Mouse (Mus musculus) adrenal gland, adult 18-20 months (tissue): Measurements from ENCODE around the gene Olfr573-ps1. TPM values are rescaled to one million over a fixed set of nuclear protein-coding genes. Genes with fewer than 3 reads are reported as not detected.

Source experiments
- DNase-seq, 2 experiments: peaks; one replicate each; pipeline ENCODE4 v3.0.0; 2021 to 2022; ENCODE audit warnings: low spot score in 2 of 2
- long read RNA-seq, 2 experiments: library from polyadenylated mRNA; stranded (forward); transcript quantifications; one replicate each; pipeline ENCODE4 v2.0.0; 2021
- total RNA-seq, 2 experiments: library from RNA; stranded (reverse); gene quantifications; 1 replicate in 1 of 2; 2 replicates in 1 of 2; pipeline ENCODE4 v1.2.3; 2021

The Olfr573-ps1 gene
- total RNA-seq, result not detected
- long read RNA-seq, experiment 1, result 0 reads
- long read RNA-seq, experiment 2, result 0 reads

DNA sequence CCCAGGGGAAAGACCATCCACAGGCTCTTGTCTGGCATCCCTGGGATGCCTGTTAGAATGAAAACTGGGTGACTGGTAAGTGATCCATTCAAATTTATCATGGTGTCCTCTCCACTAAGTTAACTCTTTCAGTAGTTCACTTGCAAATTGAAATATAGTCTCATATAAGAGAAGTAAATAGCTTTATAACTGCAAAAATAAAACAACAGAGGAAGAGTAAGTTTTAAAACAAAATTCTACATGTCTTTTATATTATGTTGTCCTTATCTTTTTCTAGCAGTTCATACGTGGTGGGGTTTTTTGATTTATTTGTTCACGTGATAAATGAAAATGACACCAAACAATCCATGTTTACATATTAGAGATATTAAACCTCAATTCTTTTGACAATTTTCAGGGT lies at the start of gene Olfr573-ps1:
Gene Olfr573-ps1 (minus strand): TSS at position 101 of the 400 bp plus-strand sequence.
- no peak for DNase-seq

DNA sequence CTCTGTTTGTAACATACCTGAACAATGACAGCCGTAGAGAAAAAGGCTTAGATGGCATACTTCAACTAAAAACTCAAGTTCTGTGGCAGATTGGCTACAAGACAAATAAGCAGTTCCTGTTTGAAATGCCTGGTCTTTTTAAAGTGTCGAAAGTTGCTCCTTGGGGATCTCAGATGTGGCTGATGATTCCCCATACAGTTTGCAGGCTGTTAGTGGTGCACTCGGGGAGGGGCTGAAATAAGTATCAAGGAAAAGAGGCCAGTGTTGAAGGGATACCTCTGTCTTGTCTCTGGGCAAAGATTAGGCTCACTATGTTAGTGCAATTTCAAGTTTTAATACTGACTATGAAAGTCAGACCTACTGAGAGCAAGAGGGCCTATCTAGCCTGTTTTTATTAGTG lies 46.8 kb upstream of the Olfr573-ps1 start, which contains the start of gene Olfr578:
Gene Olfr578 (minus strand): TSS at position 101 of the 400 bp plus-strand sequence.
- DNase-seq, result no peak

GRCm38 (mm10) chr7:102975843-102976242 lies 33.5 kb upstream of the Olfr573-ps1 start, which contains the start of gene Olfr577:
Gene Olfr577 (minus strand): TSS chr7:102975943.
- DNase-seq, result no peak

DNA sequence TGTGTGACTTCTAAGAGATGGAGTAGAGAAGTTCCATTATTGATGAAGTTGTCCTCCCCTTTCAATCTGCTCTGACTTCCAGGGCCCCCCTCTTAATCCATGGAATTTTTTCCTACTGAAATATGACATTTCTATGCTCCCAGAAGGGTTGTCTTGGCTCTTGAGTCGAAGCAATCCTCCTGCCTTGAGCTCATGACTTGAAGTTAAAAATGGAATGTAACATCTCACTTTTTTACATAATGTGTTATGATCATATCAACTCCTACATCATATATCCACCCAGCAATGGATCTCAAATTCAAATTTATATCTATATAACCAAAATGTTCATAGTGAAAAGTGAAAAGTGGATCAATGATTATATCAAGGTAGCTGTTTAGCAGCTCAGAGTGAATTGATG lies 32.0 kb upstream of the Olfr573-ps1 start:
- DNase-seq, result no peak

DNA sequence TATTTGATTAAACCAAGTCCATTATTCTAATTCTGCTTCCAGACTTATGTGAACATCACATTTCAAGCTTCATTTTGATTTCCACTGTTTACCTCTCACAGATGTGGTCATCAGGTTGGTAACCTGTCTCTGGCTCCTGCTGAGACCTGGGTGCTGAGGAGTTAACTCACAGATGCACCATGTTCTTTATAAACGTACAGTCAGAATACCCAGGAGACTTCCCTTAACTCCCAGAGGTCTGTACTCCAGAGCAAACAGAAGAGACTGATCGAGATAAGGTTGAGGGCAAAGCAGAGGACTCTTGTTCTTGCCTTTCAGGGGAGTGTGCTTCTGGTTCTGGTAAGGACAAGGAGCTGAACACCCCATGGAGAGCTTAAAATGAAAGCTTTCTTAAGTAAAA lies 20.0 kb upstream of the Olfr573-ps1 start, which contains the start of gene Olfr576:
Gene Olfr576 (plus strand): TSS at position 301 of the 400 bp plus-strand sequence.
- no peak for DNase-seq

DNA sequence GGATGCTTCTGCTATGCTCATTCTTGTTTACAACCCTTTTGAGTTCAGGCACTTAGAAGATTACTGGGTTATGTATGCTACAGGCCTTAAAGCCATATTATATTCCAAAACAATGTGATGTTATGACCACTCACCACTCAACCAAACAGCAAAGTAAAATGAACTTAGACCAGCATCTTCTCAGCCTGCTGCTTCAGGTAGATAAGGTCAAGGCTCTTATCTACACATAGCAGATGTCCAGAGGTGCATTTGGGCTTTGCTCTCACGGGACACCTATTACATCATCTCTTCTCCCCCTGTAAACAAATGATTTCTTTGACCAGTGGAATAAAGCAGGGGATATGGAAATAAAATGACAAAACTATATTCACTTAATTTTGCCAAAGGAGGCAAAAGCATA lies 16.2 kb upstream of the Olfr573-ps1 start, which contains the start of gene Olfr575:
Gene Olfr575 (minus strand): TSS at position 183 of the 400 bp plus-strand sequence.
- DNase-seq, result no peak

- no peak for DNase-seq
Observed at GRCm38 (mm10) chr7:102958137-102958536, 15.8 kb upstream of the Olfr573-ps1 start.

DNA sequence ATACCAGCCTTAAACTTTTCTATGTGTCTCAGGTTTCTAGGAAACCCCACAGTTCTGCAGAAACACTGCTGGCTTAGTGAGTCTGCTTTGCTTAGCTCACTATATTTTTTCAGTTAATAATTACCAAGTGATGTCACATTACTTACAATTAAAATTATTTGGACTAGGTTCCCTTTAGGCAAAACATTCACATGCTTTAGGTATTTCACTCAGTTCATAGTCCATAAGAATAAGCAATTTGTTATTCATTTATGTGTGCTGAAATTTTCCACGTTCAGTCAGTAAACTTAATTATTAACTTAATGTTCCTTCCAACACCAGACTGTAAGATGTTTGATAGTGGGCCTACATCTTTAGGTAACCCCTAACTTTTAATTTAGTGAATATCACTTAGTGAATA lies 8.4 kb upstream of the Olfr573-ps1 start:
- no peak for DNase-seq

DNA sequence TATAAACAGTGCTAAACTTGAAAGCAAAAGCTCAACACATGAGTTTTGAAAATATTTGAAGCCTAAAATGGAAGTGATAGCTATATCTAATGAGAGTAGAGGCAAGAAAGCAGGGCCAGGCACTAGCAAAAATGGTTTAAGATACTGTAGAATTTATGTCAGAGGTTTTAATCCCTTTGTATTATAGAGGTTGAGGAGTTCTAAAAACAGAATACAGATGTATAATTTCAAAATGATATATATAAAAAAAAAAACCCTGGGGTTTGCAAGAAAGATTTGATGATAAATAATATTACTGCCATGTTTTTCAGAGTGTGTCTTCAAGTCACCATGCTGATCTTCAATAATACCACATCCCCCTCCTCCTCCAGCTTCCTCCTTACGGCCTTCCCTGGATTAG lies 5.8 kb upstream of the Olfr573-ps1 start, which contains the start of gene Olfr574:
Gene Olfr574 (plus strand): TSS at position 301 of the 400 bp plus-strand sequence.
- no peak for DNase-seq

DNA sequence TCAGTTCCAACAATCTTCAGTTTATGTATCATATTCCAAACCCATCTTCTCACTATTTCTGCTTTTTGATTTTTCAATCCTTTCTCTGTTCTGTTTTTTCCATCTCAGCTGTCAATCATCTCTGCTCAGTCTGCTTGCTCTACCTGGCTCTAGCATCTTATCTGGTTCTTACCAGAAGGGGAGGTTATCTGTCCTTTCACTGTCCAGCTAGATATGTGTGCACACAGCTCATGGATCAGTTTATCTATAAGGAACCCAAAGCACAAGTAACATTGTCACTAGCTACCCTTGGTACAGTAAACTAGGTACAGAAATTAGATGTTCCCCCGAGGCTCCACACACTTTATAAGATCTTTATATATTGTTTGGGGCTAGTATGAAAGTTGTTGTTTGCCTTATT lies 1.0 kb upstream of the Olfr573-ps1 start:
- no peak for DNase-seq

DNA sequence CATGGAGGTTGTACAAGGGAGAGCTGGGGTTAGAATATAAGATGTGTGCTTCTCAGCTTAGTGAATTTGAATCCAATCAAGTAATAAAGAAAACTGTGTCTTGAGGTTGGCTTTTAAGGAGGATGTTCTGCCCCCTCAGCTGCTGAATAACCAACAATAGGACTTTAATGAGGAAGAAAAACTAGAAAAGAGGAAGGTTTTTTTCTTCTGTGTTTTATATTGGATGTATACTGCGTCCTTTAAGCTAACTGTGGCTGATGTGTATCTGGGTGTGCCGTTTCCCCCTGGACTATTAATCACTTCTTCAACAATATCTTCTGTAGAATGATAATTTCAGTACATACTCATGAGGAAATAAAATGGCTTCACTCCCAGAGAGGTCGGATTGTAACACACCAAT lies 15.3 kb downstream of the Olfr573-ps1 start:
- no peak for DNase-seq

DNA sequence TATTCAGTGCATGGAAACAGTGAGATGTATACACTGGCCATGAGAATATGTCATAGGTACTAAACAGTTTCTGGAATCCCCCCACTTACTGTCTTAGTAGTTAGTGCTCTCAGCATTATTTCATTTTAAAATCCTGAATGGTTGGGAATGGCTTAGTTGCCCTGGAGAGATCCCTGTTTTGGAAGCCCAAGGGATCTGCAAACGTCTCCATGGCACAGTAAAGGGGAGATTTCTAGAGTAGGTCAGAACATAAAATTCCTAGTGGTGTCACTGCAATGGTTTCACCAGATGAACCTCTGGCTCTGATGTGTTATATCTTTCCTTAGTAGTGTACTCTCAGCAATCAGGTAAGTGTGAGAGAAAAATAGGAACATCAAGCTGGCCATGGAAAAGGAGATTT lies 18.3 kb downstream of the Olfr573-ps1 start, which contains the start of gene Olfr572:
Gene Olfr572 (plus strand): TSS at position 301 of the 400 bp plus-strand sequence.
- no peak for DNase-seq

- DNase-seq, result no peak
Observed at GRCm38 (mm10) chr7:102919632-102920031, 22.7 kb downstream of the Olfr573-ps1 start.

DNA sequence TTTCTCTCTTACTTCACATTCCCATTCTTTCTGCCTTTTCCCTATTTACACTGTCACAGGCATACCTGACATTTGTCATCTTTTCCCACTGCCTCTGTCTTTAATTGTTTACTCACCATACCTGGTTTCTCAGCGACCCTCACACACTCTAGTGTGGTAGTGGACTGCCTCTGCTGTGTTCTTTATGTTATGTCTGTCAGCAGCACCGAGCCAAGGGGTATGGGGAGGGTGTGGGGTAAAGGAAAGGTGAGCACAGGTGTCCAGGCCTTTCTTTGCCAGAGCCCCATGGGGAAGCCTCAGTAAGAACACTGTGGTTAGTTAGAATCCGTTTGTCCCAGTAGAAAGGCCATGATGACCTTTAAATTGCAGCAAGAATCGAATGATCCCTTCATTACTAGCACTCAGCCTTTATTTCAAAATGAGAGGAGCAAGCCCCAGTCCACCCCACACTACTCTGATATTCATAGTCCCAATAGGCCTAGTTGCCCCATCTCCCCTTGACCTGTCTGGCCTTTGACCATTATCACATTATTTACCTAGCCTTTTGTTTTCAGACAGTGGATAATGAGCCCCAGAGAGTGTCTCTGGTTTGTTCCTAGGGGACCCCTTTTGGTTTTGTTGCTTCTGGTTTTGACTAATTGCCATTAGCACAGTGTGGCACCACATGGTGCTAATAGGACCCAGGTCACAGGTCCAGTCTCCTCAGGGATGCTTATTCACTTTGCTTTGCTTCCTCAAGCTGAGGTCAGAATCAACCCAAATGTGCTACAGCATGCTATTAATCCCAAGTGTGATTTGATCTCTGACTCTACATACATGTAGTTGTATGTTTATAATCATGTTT lies 25.1 kb downstream of the Olfr573-ps1 start, which contains the start of gene Olfr571:
Gene Olfr571 (minus strand): TSS at position 505 of the 844 bp plus-strand sequence.
- DNase-seq, result no peak

- no peak for DNase-seq
Observed at GRCm38 (mm10) chr7:102916405-102916804, 26.0 kb downstream of the Olfr573-ps1 start.

DNA sequence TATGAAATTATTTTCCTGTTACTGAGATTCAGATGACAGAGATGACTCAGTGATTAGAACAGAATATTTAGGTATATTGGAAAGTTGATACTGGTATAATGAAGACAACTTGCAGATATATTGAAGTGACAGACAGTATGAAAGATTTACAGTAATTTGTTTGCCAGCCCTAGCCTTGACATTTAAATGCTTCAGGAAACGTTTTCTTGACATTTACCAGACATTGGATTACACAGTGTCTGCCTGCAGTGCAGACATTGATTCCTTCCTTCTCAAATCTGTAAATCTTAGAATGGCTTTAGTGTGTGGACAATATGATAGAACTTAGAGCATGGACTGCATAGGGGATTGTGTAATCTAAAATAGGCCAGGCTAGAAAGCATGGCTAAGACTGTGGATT lies 27.1 kb downstream of the Olfr573-ps1 start:
- DNase-seq, result no peak

Other genes starting within 250 kb of the Olfr573-ps1 start
- gene Olfr557, start 246.7 kb downstream of the Olfr573-ps1 start, total RNA-seq, result not detected
- gene Olfr558, start 240.4 kb downstream of the Olfr573-ps1 start, total RNA-seq, result under 1 TPM; 0.36 to 0.45 TPM
- gene Olfr33, start 223.5 kb downstream of the Olfr573-ps1 start, total RNA-seq, result not detected
- not detected for gene Olfr559, start 215.1 kb downstream of the Olfr573-ps1 start, total RNA-seq
- not detected for gene Olfr560, start 183.2 kb downstream of the Olfr573-ps1 start, total RNA-seq
- gene Olfr78, start 183.1 kb downstream of the Olfr573-ps1 start, total RNA-seq, result under 1 TPM in 1 of 2 experiments, not detected in 1; 0.22 TPM
- gene Olfr561, start 171.4 kb downstream of the Olfr573-ps1 start, total RNA-seq, result not detected
- gene Olfr564, start 139.1 kb downstream of the Olfr573-ps1 start, total RNA-seq, result not detected
- gene Olfr566, start 83.8 kb downstream of the Olfr573-ps1 start, total RNA-seq, result not detected
- gene Olfr568, start 65.5 kb downstream of the Olfr573-ps1 start, total RNA-seq, result not detected
- not detected for gene Olfr569, start 51.7 kb downstream of the Olfr573-ps1 start, total RNA-seq
- gene Olfr570, start 48.0 kb downstream of the Olfr573-ps1 start, total RNA-seq, result not detected
- gene Olfr571, start 25.0 kb downstream of the Olfr573-ps1 start, total RNA-seq, result not detected
- gene Olfr572, start 18.2 kb downstream of the Olfr573-ps1 start, total RNA-seq, result not detected
- gene Olfr574, start 5.9 kb upstream of the Olfr573-ps1 start, total RNA-seq, result under 1 TPM in 1 of 2 experiments, not detected in 1; 0.38 TPM
- not detected for gene Olfr575, start 16.2 kb upstream of the Olfr573-ps1 start, total RNA-seq
- gene Olfr576, start 20.1 kb upstream of the Olfr573-ps1 start, total RNA-seq, result not detected
- not detected for gene Olfr577, start 33.4 kb upstream of the Olfr573-ps1 start, total RNA-seq
- not detected for gene Olfr578, start 46.7 kb upstream of the Olfr573-ps1 start, total RNA-seq
- not detected for gene Olfr582, start 95.4 kb upstream of the Olfr573-ps1 start, total RNA-seq
- not detected for gene Olfr583, start 108.7 kb upstream of the Olfr573-ps1 start, total RNA-seq
- gene Olfr584, start 139.3 kb upstream of the Olfr573-ps1 start, total RNA-seq, result not detected
- not detected for gene Olfr585, start 155.1 kb upstream of the Olfr573-ps1 start, total RNA-seq
- not detected for gene Olfr586, start 183.1 kb upstream of the Olfr573-ps1 start, total RNA-seq
- not detected for gene Olfr588-ps1, start 198.3 kb upstream of the Olfr573-ps1 start, total RNA-seq
- not detected for gene Olfr589, start 213.8 kb upstream of the Olfr573-ps1 start, total RNA-seq
- not detected for gene Olfr591, start 235.8 kb upstream of the Olfr573-ps1 start, total RNA-seq
- not detected for gene Olfr592, start 242.2 kb upstream of the Olfr573-ps1 start, total RNA-seq